Mouse (Mus musculus): ENCODE data around the gene Gm43720.

The Gm43720 gene

GRCm38 (mm10) chr5:138262582-138263240 is 17.0 kb downstream of the Gm43720 start:
- DNase-seq (ENCODE audit: low read depth, low spot score), result no peak

- no peak for DNase-seq (ENCODE audit: low read depth, low spot score)
Measured at GRCm38 (mm10) chr5:138262001-138262400, 17.8 kb downstream of the Gm43720 start.

- no peak for DNase-seq (ENCODE audit: low read depth, low spot score)
Measured at GRCm38 (mm10) chr5:138260834-138261233, 18.9 kb downstream of the Gm43720 start.

- no peak for DNase-seq (ENCODE audit: low read depth, low spot score)
Measured at GRCm38 (mm10) chr5:138260051-138260450, 19.7 kb downstream of the Gm43720 start.

- DNase-seq (ENCODE audit: low read depth, low spot score), result no peak
Measured at GRCm38 (mm10) chr5:138258993-138259392, 20.8 kb downstream of the Gm43720 start.

GRCm38 (mm10) chr5:138258542-138258941 is 21.2 kb downstream of the Gm43720 start:
- no peak for DNase-seq (ENCODE audit: low read depth, low spot score)

GRCm38 (mm10) chr5:138258078-138258477 is 21.7 kb downstream of the Gm43720 start:
- DNase-seq (ENCODE audit: low read depth, low spot score), result no peak

- no peak for DNase-seq (ENCODE audit: low read depth, low spot score)
Measured at GRCm38 (mm10) chr5:138257585-138257978, 22.2 kb downstream of the Gm43720 start.

- no peak for DNase-seq (ENCODE audit: low read depth, low spot score)
Measured at GRCm38 (mm10) chr5:138256966-138257584, 22.7 kb downstream of the Gm43720 start.

- no peak for DNase-seq (ENCODE audit: low read depth, low spot score)
Measured at GRCm38 (mm10) chr5:138256094-138256467, 23.7 kb downstream of the Gm43720 start.

GRCm38 (mm10) chr5:138255353-138256093 is 24.2 kb downstream of the Gm43720 start, which contains the start of gene Lamtor4:
TSS of gene Lamtor4 (plus strand) at chr5:138255482.
- DNase-seq (ENCODE audit: low read depth, low spot score), result peak; percentile 95

GRCm38 (mm10) chr5:138253061-138253460 is 26.7 kb downstream of the Gm43720 start:
- no peak for DNase-seq (ENCODE audit: low read depth, low spot score)

GRCm38 (mm10) chr5:138251144-138251543 is 28.6 kb downstream of the Gm43720 start:
- DNase-seq (ENCODE audit: low read depth, low spot score), result no peak

GRCm38 (mm10) chr5:138241511-138241910 is 38.2 kb downstream of the Gm43720 start:
- DNase-seq (ENCODE audit: low read depth, low spot score), result no peak

- DNase-seq (ENCODE audit: low read depth, low spot score), result no peak
Measured at GRCm38 (mm10) chr5:138234224-138234623, 45.5 kb downstream of the Gm43720 start.

- DNase-seq (ENCODE audit: low read depth, low spot score), result no peak
Measured at GRCm38 (mm10) chr5:138233778-138234177, 46.0 kb downstream of the Gm43720 start.

- no peak for DNase-seq (ENCODE audit: low read depth, low spot score)
Measured at GRCm38 (mm10) chr5:138229511-138229910, 50.2 kb downstream of the Gm43720 start.

GRCm38 (mm10) chr5:138228026-138228425 is 51.7 kb downstream of the Gm43720 start:
- peak; percentile 23 for DNase-seq (ENCODE audit: low read depth, low spot score)

GRCm38 (mm10) chr5:138227367-138227766 is 52.4 kb downstream of the Gm43720 start:
- DNase-seq (ENCODE audit: low read depth, low spot score), result no peak

GRCm38 (mm10) chr5:138226491-138226890 is 53.3 kb downstream of the Gm43720 start:
- DNase-seq (ENCODE audit: low read depth, low spot score), result no peak

GRCm38 (mm10) chr5:138225700-138226099 is 54.1 kb downstream of the Gm43720 start, which contains the start of gene Nxpe5:
TSS of gene Nxpe5 (plus strand) at chr5:138225898.
- DNase-seq (ENCODE audit: low read depth, low spot score), result no peak

- DNase-seq (ENCODE audit: low read depth, low spot score), result no peak
Measured at GRCm38 (mm10) chr5:138223287-138223686, 56.5 kb downstream of the Gm43720 start.

- peak; percentile 72 for DNase-seq (ENCODE audit: low read depth, low spot score)
Measured at GRCm38 (mm10) chr5:138222111-138222510, 57.6 kb downstream of the Gm43720 start.

All from mesoderm, embryonic 11.5 days (tissue).